Mouse (Mus musculus): ENCODE data around the gene Evx1.

GRCm38 (mm10) chr6:52320966-52321825, 7.9 kb downstream of the Evx1 start:
- no peak for TF ChIP-seq EP300 (optimal IDR thresholded peaks at IDR 0.05)
- no peak for TF ChIP-seq CTCF (IDR thresholded peaks at IDR 0.05; ENCODE audit: low read depth)
